Mouse (Mus musculus) kidney, postnatal 14 days (tissue): ENCODE measurements around the gene Gm49403.
"Not testable (repeated sequence)": the region's sequence is repeated elsewhere in the genome, so short reads cannot be mapped to it uniquely, and the experiment has no call there.

Source experiments
- DNase-seq: peaks from one replicate; pipeline ENCODE4 v3.0.0; 2022; ENCODE audit warnings: mixed read lengths

Gm49403 gene

GRCm38 (mm10) chr19:8883616-8884015 is at the start of gene Gm49403, which contains the start of gene Lbhd1:
Gene Gm49403 (plus strand): TSS chr19:8883930.
Gene Lbhd1 (plus strand): TSS chr19:8883732.
- DNase-seq, result no peak

DNA sequence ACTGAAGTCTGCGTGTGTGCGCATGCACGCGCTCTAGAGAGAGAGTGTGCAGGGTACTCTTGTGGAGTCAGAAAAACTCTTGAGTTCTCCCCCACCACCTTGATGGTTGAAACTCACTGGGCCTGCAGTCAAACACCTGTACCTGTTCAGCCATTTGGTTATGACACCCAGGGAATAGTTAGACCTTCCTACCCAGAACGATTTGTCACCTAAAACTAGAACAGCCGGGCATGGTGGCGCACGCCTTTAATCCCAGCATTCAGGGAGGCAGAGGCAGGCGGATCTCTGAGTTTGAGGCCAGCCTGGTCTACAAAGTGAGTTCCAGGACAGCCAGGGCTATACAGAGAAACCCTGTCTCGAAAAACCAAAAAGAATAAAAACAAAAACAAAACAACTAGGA is 47.4 kb upstream of the Gm49403 start:
- not testable (repeated sequence) for DNase-seq

GRCm38 (mm10) chr19:8837251-8837791 is 46.4 kb upstream of the Gm49403 start, which contains the start of gene Bscl2:
Gene Bscl2 (plus strand): TSS chr19:8837467.
- peak; percentile 89 for DNase-seq

DNA sequence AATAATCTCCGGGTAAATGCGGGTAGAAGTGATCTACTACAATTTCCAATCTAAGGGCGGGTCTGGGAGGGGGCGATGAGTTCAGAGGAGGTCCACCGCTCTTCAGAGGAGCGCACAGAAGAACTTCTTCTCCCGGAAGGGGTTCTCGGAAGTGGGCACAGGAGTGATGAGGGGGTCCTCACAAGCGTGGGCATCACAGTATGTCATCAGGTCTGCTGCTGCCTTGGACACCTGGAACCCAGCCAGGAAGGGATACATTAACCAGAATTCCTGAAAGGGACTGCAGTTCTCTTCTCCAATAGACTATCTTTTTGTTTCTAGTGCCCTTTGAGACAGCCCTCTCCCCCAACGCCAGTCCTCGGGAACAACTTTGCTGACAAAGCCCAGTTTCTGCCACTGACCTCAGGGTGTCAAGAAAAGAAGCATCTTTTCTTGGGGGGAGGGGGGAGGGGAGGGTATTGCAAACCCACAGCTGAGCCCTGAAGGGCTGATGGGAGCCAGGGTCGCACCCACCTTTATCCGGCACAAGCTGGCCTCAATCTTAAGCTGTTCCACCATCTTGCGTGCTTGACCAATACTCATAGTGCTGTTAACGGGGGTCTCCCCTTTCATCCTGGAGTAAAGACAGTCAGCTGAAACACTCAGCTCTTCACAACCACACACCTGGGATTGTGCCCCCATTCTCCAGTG is 45.5 kb upstream of the Gm49403 start:
- DNase-seq, result peak; percentile 82

GRCm38 (mm10) chr19:8839103-8839907 is 44.4 kb upstream of the Gm49403 start, which contains the start of gene Gng3:
Gene Gng3 (minus strand): TSS chr19:8839194.
- DNase-seq, result no peak

DNA sequence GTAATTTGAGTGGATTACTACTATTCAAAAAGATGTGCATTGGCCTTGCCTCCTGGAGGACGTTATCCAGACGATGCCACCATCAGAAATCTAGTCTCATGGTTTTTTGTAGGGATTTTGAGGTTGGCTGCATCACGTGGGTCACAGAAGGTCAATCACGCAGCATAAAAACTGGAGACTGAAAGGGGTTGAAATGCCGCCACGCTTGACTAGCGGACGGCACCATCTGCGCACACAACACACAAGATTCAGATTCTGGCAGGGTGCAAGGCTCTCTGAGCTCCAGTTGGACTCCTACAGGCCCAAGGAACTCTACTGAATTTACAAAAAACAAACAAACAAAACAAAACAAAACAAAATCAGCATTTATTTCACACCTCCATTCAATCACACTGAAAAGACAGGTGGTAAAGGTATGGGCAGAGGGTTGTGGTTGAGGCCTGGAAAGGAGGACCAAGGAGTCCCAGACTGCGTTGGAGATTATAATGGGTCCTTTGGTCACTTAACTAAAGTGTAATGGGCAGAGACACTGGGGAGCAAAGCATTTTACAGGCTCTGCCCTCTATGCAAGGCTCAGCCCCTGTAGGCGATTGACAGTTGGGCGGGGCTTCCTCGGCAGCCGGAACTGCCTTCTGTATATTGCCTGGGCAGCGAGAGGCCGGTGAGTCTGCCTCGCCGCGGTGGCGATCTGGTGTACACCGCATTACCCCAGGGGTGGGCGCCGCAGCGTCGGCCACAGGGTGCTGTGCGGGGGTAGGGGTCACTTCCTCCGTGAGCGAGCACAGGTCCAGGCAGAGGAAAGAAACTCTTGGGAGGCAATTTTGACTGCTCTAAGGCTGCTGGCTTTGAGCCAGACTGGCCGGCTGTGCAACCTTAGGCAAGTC is 43.6 kb upstream of the Gm49403 start:
- peak; percentile 88 for DNase-seq

DNA sequence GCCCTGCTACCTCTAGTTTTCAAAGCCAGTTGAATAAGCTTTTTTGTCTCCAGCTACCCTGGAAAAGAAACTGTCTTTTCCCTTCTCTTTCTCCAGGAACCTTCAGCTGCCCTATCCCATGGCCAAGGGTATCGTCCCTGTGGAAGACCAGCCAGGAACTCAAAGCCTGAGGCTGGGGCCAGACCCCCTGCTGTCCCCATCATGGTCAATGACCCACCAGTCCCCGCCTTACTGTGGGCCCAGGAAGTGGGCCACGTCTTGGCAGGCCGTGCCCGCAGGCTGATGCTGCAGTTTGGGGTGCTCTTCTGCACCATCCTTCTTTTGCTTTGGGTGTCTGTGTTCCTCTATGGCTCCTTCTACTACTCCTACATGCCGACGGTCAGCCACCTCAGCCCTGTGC is 42.7 kb upstream of the Gm49403 start:
- no peak for DNase-seq

GRCm38 (mm10) chr19:8842961-8843360 is 40.8 kb upstream of the Gm49403 start:
- no peak for DNase-seq

GRCm38 (mm10) chr19:8844371-8845129 is 39.2 kb upstream of the Gm49403 start:
- peak; percentile 82 for DNase-seq

GRCm38 (mm10) chr19:8848356-8848755 is 35.4 kb upstream of the Gm49403 start:
- DNase-seq, result no peak

GRCm38 (mm10) chr19:8850402-8850901 is 33.3 kb upstream of the Gm49403 start, which contains the start of gene Lrrn4cl:
Gene Lrrn4cl (plus strand): TSS chr19:8850768.
- DNase-seq, result no peak

GRCm38 (mm10) chr19:8851639-8852038 is 32.1 kb upstream of the Gm49403 start:
- DNase-seq, result no peak

DNA sequence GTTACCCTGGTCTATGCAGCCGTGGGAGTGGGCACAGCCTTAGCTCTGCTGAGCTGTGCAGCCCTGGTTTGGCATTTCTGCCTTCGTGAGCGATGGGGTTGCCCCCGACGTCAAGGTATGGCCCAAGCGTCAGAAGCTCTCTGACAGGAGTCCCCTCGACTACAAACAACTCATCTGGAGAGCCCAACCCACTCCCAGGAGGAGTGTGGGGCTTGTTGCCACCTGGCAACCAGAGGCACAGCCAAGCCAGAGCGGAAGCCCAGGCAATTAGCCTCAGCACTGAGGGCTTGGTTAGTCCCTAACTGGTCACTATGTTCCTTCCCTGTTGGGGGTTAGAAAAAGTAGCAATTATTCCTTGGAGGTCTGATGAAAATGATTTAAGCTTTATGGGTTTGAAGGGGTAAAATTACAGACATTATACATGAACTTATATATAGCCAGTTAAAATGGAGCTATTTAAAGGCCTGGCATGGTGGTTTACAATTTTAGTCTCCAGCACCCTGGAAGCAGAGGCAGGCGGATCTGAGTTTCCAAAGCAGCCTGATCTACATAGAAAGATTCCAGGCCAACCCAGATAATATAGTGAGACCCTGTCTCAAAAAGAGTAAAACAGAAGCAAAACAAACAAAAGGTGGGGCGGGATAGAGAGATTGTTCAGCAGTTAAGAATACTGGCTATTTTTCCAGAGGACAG is 31.3 kb upstream of the Gm49403 start:
- DNase-seq, result no peak

DNA sequence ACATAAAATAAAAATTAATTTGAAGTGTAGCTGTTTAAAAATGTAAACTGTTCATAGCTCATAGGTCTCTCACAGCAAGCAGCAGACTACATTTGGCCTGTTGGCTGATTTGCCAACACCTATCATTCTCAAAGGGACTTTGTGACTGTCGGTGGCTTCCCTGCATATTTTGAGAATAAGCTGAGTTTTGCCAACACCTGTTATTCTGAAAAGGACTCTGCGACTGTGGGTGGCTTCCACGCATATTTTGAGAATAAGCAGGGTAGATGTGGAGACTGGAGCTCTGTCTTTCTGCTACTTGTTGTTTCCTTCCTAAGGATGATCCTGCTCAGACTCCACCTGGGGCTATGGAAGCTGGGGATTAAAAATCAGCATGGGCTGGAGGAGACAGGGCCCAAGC is 30.6 kb upstream of the Gm49403 start:
- DNase-seq, result no peak

DNA sequence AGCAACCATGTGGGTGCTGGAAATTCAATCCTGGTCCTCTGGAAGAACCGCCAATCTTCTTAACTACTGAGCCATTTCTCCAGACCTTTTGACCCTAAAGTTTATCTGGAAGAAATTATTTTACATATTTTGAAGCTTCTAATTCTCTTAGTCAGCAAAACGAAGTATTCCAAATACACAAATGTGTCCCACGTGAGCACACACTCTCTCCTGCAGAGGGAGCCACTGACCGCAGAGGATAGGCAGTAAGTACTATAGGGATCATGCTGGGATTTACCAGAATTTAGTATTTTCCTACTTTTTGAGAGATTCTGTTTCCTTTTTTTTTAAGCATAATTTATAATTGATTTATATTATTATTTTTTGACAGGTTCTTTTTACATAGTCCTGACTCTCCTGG is 26.0 kb upstream of the Gm49403 start:
- peak; percentile 58 for DNase-seq

DNA sequence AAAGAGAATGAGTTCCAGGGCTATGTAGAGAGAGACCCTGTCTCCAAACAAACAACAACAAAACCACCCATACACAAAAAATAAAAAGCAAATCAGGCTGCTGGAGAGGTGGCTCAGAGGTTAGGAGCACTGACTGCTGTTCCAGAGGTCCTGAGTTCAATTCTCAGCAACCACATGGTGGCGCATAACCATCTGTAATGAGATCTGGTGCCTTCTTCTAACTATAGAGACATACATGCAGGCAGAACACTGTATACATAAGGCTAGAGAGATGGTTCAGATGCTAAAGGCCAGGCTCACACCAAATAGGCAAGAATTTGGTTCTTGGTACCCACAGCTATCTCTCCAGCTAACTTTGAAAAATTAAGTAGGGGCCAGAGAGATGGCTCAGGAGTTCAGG is 24.7 kb upstream of the Gm49403 start:
- no peak for DNase-seq

GRCm38 (mm10) chr19:8864265-8864664 is 19.5 kb upstream of the Gm49403 start:
- no peak for DNase-seq

- DNase-seq, result not testable (repeated sequence)
Observed at GRCm38 (mm10) chr19:8870381-8870780, 13.3 kb upstream of the Gm49403 start.

- DNase-seq, result no peak
Observed at GRCm38 (mm10) chr19:8870838-8871237, 12.9 kb upstream of the Gm49403 start.

GRCm38 (mm10) chr19:8871267-8872186 is 12.2 kb upstream of the Gm49403 start, which contains the start of gene Ubxn1:
Gene Ubxn1 (plus strand): TSS chr19:8871496.
- peak; percentile 98 for DNase-seq
